Mouse (Mus musculus): Measurements from ENCODE around the gene Flnc. TPM values are rescaled to one million over a fixed set of nuclear protein-coding genes. Genes with fewer than 3 reads are reported as not detected.

Flnc gene
- polyA plus RNA-seq, 1 experiment from 2014 or later = 1.1 TPM

GRCm38 (mm10) chr6:29425118-29425517, 7.9 kb upstream of the Flnc start:
- Histone ChIP-seq H3K27ac (ENCODE audit: low read length) (no peak overlapping the region), H3K36me3 (ENCODE audit: control insufficient read depth, insufficient read depth) (no peaks in the 10 kb centered on the region), H3K27me3 (ENCODE audit: control insufficient read depth, insufficient read depth, low read depth, low read length) (no peaks in the 10 kb centered on the region), H3K4me3 (ENCODE audit: low read depth, low read length) (no peak overlapping the region), H3K4me2 (ENCODE audit: low read depth, low read length) (no peak overlapping the region), H3K9ac (ENCODE audit: low read depth, low read length) (no peak overlapping the region), H3K4me1 (ENCODE audit: control insufficient read depth, low read depth, low read length) (no peaks in the 10 kb centered on the region), H3K9me3 (replicated peaks; ENCODE audit: control insufficient read depth, low read length) (no peaks in the 10 kb centered on the region)
- ATAC-seq (ENCODE audit: low read depth) = no peak
- WGBS (ENCODE audit: insufficient replicate concordance) = 68% methylated on average over 8 of the region's 8 CpGs

GRCm38 (mm10) chr6:29426331-29426730, 6.7 kb upstream of the Flnc start:
- no peaks in the 10 kb centered on the region for H3K4me1 ChIP-seq (ENCODE audit: control insufficient read depth, low read depth, low read length)
- no peak overlapping the region for H3K4me3 ChIP-seq (ENCODE audit: low read depth, low read length)
- 67% methylated on average over 6 of the region's 6 CpGs for WGBS (ENCODE audit: insufficient replicate concordance)
- ATAC-seq (ENCODE audit: low read depth) = no peak
- H3K27ac ChIP-seq (ENCODE audit: low read length) = no peak overlapping the region
- H3K9me3 ChIP-seq (replicated peaks; ENCODE audit: control insufficient read depth, low read length) = no peaks in the 10 kb centered on the region
- 0 out of 2 replicates have a peak, but pooled peaks cover 2% of the 10 kb centered on the region for H3K27me3 ChIP-seq (ENCODE audit: control insufficient read depth, insufficient read depth, low read depth, low read length)
- H3K9ac ChIP-seq (ENCODE audit: low read depth, low read length) = no peak overlapping the region
- no peak overlapping the region for H3K4me2 ChIP-seq (ENCODE audit: low read depth, low read length)
- H3K36me3 ChIP-seq (ENCODE audit: control insufficient read depth, insufficient read depth) = no peaks in the 10 kb centered on the region

- no peak for ATAC-seq (ENCODE audit: low read depth)
- WGBS (ENCODE audit: insufficient replicate concordance) = 38% methylated on average over 4 of the region's 4 CpGs
- H3K27me3 ChIP-seq (ENCODE audit: control insufficient read depth, insufficient read depth, low read depth, low read length) = peaks cover 17% of the 10 kb centered on the region
Measured at GRCm38 (mm10) chr6:29428171-29428570, 4.9 kb upstream of the Flnc start.

GRCm38 (mm10) chr6:29430681-29431420, 2.2 kb upstream of the Flnc start:
- Histone ChIP-seq H3K27ac (ENCODE audit: low read length) (no peak overlapping the region), H3K36me3 (ENCODE audit: control insufficient read depth, insufficient read depth) (no peaks in the 10 kb centered on the region), H3K4me3 (ENCODE audit: low read depth, low read length) (no peak overlapping the region), H3K4me1 (ENCODE audit: control insufficient read depth, low read depth, low read length) (no peaks in the 10 kb centered on the region; the same call in 1 of the 2 replicates), H3K27me3 (ENCODE audit: control insufficient read depth, insufficient read depth, low read depth, low read length) (peaks cover 44% of the 10 kb centered on the region), H3K9ac (ENCODE audit: low read depth, low read length) (no peak overlapping the region), H3K9me3 (replicated peaks; ENCODE audit: control insufficient read depth, low read length) (no peaks in the 10 kb centered on the region), H3K4me2 (ENCODE audit: low read depth, low read length) (no peak overlapping the region)
- WGBS (ENCODE audit: insufficient replicate concordance) = 48% methylated on average over 15 of the region's 15 CpGs
- ATAC-seq (ENCODE audit: low read depth) = no peak

More at GRCm38 (mm10) chr6:29428171-29428570, 4.9 kb upstream of the Flnc start:
- H3K9me3 ChIP-seq (replicated peaks; ENCODE audit: control insufficient read depth, low read length) = no peaks in the 10 kb centered on the region
- H3K4me3 ChIP-seq (ENCODE audit: low read depth, low read length) = no peak overlapping the region
- H3K36me3 ChIP-seq (ENCODE audit: control insufficient read depth, insufficient read depth) = no peaks in the 10 kb centered on the region
- H3K4me2 ChIP-seq (ENCODE audit: low read depth, low read length) = no peak overlapping the region
- H3K9ac ChIP-seq (ENCODE audit: low read depth, low read length) = no peak overlapping the region
- H3K4me1 ChIP-seq (ENCODE audit: control insufficient read depth, low read depth, low read length) = no peaks in the 10 kb centered on the region
- no peak overlapping the region for H3K27ac ChIP-seq (ENCODE audit: low read length)

- Histone ChIP-seq H3K36me3 (ENCODE audit: control insufficient read depth, insufficient read depth) (no peaks in the 10 kb centered on the region), H3K27ac (ENCODE audit: low read length) (no peak overlapping the region), H3K4me1 (ENCODE audit: control insufficient read depth, low read depth, low read length) (no peaks in the 10 kb centered on the region; the same call in 1 of the 2 replicates), H3K4me2 (ENCODE audit: low read depth, low read length) (no peak overlapping the region), H3K27me3 (ENCODE audit: control insufficient read depth, insufficient read depth, low read depth, low read length) (peaks cover 50% of the 10 kb centered on the region), H3K9ac (ENCODE audit: low read depth, low read length) (no peak overlapping the region), H3K9me3 (replicated peaks; ENCODE audit: control insufficient read depth, low read length) (no peaks in the 10 kb centered on the region), H3K4me3 (ENCODE audit: low read depth, low read length) (no peak overlapping the region)
- no peak for ATAC-seq (ENCODE audit: low read depth)
- WGBS (ENCODE audit: insufficient replicate concordance) = 40% methylated on average over 5 of the region's 5 CpGs
Measured at GRCm38 (mm10) chr6:29431473-29431872, 1.6 kb upstream of the Flnc start.

GRCm38 (mm10) chr6:29432156-29432555, 900 bp upstream of the Flnc start:
- H3K27me3 ChIP-seq (ENCODE audit: control insufficient read depth, insufficient read depth, low read depth, low read length) = peaks cover 52% of the 10 kb centered on the region
- H3K9ac ChIP-seq (ENCODE audit: low read depth, low read length) = no peak overlapping the region
- no peak for ATAC-seq (ENCODE audit: low read depth)
- H3K4me3 ChIP-seq (ENCODE audit: low read depth, low read length) = no peak overlapping the region
- no peak overlapping the region for H3K27ac ChIP-seq (ENCODE audit: low read length)
- 46% methylated on average over 3 of the region's 3 CpGs for WGBS (ENCODE audit: insufficient replicate concordance)
- no peak overlapping the region for H3K4me2 ChIP-seq (ENCODE audit: low read depth, low read length)
- no peaks in the 10 kb centered on the region; the same call in 1 of the 2 replicates for H3K4me1 ChIP-seq (ENCODE audit: control insufficient read depth, low read depth, low read length)
- H3K9me3 ChIP-seq (replicated peaks; ENCODE audit: control insufficient read depth, low read length) = no peaks in the 10 kb centered on the region
- no peaks in the 10 kb centered on the region for H3K36me3 ChIP-seq (ENCODE audit: control insufficient read depth, insufficient read depth)

GRCm38 (mm10) chr6:29432676-29433037, 399 bp upstream of the Flnc start:
- Histone ChIP-seq H3K4me3 (ENCODE audit: low read depth, low read length) (peak overlapping the region; percentile 44), H3K27ac (ENCODE audit: low read length) (no peak overlapping the region), H3K9ac (ENCODE audit: low read depth, low read length) (no peak overlapping the region; the same call in 1 of the 2 replicates), H3K9me3 (replicated peaks; ENCODE audit: control insufficient read depth, low read length) (no peaks in the 10 kb centered on the region), H3K4me2 (ENCODE audit: low read depth, low read length) (peak overlapping the region; percentile 51), H3K27me3 (ENCODE audit: control insufficient read depth, insufficient read depth, low read depth, low read length) (peaks cover 52% of the 10 kb centered on the region), H3K36me3 (ENCODE audit: control insufficient read depth, insufficient read depth) (no peaks in the 10 kb centered on the region), H3K4me1 (ENCODE audit: control insufficient read depth, low read depth, low read length) (no peaks in the 10 kb centered on the region; the same call in 1 of the 2 replicates)
- ATAC-seq (ENCODE audit: low read depth) = no peak

- Histone ChIP-seq H3K27ac (ENCODE audit: low read length) (no peak overlapping the region), H3K4me2 (ENCODE audit: low read depth, low read length) (peak overlapping the region; percentile 51), H3K4me3 (ENCODE audit: low read depth, low read length) (peak overlapping the region; percentile 44), H3K9me3 (replicated peaks; ENCODE audit: control insufficient read depth, low read length) (no peaks in the 10 kb centered on the region), H3K36me3 (ENCODE audit: control insufficient read depth, insufficient read depth) (no peaks in the 10 kb centered on the region), H3K27me3 (ENCODE audit: control insufficient read depth, insufficient read depth, low read depth, low read length) (peaks cover 52% of the 10 kb centered on the region), H3K4me1 (ENCODE audit: control insufficient read depth, low read depth, low read length) (no peaks in the 10 kb centered on the region; the same call in 1 of the 2 replicates), H3K9ac (ENCODE audit: low read depth, low read length) (no peak overlapping the region)
- WGBS (ENCODE audit: insufficient replicate concordance) = 4% methylated on average over 27 of the region's 27 CpGs
- no peak for ATAC-seq (ENCODE audit: low read depth)
Measured at GRCm38 (mm10) chr6:29433804-29434795, 1.0 kb downstream of the Flnc start.

All from liver, embryonic 16.5 days (tissue).